Mouse (Mus musculus): ENCODE data around the gene Slc39a11.

- peak; percentile 55; the same call in 1 of the 2 replicates for TF ChIP-seq ZNF384 (IDR thresholded peaks at IDR 0.05; ENCODE audit: low read depth, low read length)
- peak in 1 of 2 experiments; percentile 19; a peak in 2 of 4 replicates for TF ChIP-seq CTCF (conservative IDR thresholded peaks at IDR 0.05 in 1 of 2, IDR thresholded peaks at IDR 0.05 in 1 of 2; ENCODE audit: low read depth in 2 of 2, low read length in 2 of 2)
- TF ChIP-seq POLR2A (IDR thresholded peaks at IDR 0.05; ENCODE audit: low read depth, low read length): no peak
- TF ChIP-seq MAZ (IDR thresholded peaks at IDR 0.05; ENCODE audit: low read depth, low read length): no peak
Measured at GRCm38 (mm10) chr11:113681979-113682378, 32.1 kb upstream of the Slc39a11 start.

Data from CH12.LX (cell line).